Mouse (Mus musculus): Measurements from ENCODE around the gene Sgip1.
A peak's percentile ranks its signal among the peaks of the same experiment; 100 is the strongest.

Gene Sgip1

DNA sequence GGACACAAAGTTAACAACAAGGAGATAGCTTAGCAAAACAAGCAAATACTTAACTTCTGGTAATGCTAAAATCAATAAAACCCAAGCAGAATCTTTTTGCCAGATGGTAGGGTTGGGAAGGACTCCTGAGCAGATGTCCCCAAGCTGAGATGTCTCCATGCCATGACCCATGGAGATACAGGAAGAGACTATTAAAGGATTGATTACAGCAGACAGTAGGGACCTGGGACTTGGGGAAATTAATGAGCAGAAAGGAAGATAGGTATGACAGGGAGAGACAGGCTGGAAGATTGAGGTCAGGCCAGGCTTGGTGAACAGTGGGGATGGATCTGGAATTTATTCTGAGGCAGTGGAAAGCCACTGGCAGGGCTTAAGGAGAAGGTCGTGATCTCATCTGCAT, 33.5 kb downstream of the Sgip1 start:
- no peak for DNase-seq (ENCODE audit: low spot score in 2 of 2)

GRCm38 (mm10) chr4:102775596-102776270, 34.6 kb downstream of the Sgip1 start:
- no peak for DNase-seq (ENCODE audit: low spot score in 2 of 2)

GRCm38 (mm10) chr4:102779902-102780301, 38.8 kb downstream of the Sgip1 start:
- no peak for DNase-seq (ENCODE audit: low spot score in 2 of 2)

DNA sequence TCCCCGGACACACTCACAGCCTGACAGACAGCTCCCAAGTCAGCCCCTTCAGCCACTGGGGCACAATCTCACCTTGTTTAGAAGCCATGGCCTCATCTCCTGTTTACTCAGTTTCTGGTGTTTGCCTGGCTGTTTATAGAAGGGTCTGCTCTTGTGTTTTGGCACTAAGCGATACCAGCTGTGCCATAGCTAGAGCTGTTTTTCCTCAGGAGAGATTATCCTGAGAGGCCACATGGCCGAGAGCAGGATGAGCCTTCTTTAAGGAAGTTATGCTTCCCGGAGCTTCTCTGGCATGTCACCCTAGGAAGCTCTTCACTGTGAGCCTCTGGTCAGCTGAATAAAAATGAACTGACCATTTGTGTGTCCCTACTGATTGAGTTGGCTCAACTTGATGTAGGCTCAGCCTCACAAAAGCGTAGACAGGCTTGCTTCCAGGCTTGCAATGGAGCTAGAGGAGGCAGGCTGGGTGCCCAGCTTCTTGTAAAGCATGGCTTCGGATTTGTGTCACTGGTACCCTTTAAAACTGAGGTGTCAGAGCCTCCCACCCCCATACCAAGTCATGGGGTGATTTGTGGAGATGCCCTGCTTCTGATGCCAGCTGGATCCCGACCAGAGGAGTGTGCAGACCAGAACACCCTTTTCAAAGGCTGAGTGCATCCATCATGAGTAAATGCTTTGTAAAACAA, 42.1 kb downstream of the Sgip1 start:
- DNase-seq (ENCODE audit: low spot score in 2 of 2) = no peak

- no peak for DNase-seq (ENCODE audit: low spot score in 2 of 2)
These were observed 44.1 kb downstream of the Sgip1 start for GRCm38 (mm10) chr4:102785158-102785557.

GRCm38 (mm10) chr4:102792100-102792790, 51.1 kb downstream of the Sgip1 start:
- peak in 1 of 2 experiments; percentile 3 for DNase-seq (ENCODE audit: low spot score in 2 of 2)

DNA sequence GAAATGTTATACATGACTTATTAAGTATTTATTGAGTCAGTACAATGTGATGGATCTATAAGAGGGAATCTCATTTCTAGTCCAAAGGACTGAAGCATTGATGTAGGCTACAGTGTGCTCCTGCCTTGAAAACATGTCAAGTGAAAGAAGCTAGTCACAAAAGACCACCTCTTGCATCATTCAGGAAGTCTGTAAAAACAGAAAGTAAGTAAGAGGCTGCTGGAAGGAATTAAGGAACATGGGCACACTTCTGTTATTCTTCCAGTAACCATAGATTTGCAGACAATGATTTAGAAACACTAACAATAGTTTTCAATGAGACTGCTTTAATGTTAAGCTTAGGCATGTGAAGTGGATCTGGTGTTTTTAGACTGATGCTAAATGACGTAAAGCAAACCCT, 60.4 kb downstream of the Sgip1 start:
- DNase-seq (ENCODE audit: low spot score in 2 of 2) = no peak

DNA sequence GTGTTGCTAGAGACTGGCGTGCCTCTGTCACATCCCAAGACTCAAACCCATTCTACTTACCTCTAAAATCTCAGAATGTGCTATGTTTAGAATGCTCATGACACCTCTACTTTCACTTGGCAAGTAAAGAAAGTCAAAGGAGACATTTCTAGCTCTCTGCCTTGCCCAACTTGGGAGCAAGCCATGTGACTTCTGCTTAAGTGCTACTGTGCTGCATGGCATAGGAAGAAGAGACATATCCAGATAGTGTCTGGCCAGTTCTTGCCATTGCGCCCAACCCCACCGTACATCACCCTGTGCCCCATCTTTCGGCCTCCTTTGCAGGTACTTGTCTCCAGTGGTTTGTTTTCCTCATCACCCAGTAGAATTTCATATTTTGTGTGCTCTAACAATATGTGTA, 60.8 kb downstream of the Sgip1 start:
- no peak for DNase-seq (ENCODE audit: low spot score in 2 of 2)

- DNase-seq (ENCODE audit: low spot score in 2 of 2) = no peak
These were observed 63.5 kb downstream of the Sgip1 start for GRCm38 (mm10) chr4:102804611-102805010.

DNA sequence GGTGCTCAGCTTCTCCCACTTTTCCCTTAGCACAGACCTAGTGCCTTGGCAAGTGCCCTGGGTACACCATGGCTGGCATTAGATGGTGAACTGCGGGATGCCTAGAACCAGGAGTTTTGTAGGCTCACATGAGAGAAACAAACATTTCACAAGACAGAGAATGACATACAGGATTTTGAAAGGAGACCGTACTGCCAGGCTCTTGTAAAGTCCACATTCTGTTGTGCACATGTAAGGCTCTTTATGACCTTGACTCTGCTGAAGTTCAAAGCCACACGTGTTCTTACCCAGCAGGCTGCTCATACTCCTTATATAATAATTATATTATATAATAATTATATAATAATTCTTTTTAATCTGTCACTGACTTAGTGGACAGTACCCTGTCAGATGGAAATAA, 65.9 kb downstream of the Sgip1 start:
- no peak for DNase-seq (ENCODE audit: low spot score in 2 of 2)

GRCm38 (mm10) chr4:102808258-102808657, 67.2 kb downstream of the Sgip1 start:
- no peak for DNase-seq (ENCODE audit: low spot score in 2 of 2)

DNA sequence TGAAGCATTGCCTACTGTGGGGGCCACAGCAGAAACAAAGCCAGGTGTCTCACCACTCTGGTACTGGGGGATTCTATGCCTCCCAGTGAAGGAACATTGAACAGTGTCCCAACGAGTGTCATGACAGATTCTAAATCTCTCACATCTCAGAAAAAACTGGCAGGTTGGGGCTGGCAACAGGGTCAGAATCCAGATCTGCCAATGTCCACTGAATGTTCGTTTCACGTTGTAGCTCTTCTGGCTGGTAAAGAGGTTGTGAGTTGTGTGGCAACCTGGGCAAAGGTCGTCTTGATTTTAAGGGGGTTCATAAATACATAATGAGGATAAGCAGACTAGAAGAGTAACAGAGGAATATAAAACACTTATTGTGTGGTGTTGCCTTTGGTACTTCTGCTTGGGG, 68.2 kb downstream of the Sgip1 start:
- no peak for DNase-seq (ENCODE audit: low spot score in 2 of 2)

DNA sequence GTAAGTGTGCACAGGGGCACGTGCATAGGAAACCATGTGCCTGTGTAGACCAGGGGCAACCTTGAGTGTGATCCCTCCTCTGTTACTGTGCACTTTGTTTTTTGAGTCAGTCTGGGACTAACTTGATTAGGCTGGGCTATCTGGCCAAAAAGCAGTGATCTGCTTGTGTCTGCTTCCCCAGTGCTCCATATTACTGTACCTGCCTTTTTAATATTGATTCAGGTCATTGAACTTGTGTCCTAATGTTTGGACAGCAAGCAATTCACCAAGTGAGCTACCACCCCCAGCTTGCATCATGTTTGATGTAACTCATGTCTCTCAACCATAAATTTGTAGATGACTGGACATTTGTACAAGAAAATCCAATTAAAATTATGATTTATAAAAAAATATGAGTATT, 69.2 kb downstream of the Sgip1 start:
- no peak for DNase-seq (ENCODE audit: low spot score in 2 of 2)

DNA sequence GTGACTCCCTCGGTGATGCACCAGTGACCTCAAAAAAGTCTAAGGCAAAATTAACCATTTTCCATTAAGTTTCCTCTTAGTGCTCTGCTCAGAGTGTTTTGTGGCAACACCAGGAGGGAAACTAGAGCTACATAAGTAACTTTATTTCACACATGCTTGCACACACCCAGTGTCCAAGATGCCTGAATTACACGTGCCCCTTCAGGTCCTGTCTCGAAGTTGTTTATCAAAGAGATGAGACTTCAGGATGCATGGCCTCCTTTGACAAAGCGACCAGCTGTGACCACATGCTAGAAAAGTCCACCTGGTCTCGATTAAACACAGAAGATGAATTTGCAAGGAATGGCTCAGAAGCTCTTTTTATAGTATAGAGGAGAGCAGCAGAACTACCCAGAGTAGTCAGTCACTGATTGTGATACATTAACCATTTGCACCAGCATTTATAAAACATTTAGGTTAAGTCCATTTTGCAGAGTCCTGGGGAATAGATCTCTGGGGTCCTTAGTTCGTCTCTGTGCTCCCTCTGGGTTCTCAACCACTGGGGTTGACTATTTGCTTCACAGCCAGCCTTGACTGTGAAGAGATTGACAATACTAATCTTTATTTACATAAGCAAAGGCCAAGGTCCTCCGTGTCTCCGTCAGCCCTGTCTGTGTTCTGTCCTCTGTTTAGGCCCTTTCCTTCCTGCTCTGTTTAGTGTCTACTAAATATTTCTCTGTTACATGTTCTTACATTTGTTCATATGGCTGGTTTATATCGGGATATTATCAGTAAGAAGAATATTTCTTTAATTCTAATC, 70.1 kb downstream of the Sgip1 start:
- no peak for DNase-seq (ENCODE audit: low spot score in 2 of 2)

GRCm38 (mm10) chr4:102813346-102813745, 72.2 kb downstream of the Sgip1 start:
- DNase-seq (ENCODE audit: low spot score in 2 of 2) = no peak

DNA sequence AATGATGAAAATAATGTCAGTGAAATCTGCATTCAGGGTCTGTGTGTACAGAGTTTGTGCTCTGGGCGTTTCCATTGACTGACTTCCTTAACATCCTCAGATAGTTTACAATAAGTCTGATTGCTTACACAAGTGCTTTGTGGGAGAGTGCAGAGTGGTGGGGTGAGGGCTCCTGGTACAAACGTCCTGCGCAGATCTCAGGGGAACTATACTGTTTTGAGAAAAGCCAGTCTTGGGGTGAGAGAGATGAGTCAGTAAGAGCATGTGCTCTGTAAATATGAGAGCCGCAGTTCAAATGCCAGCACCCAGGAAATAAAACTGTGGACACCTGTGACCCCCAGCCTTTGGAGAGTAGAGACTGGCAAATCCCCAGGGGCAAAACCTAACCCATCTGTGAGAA, 80.7 kb downstream of the Sgip1 start:
- DNase-seq (ENCODE audit: low spot score in 2 of 2) = no peak

DNA sequence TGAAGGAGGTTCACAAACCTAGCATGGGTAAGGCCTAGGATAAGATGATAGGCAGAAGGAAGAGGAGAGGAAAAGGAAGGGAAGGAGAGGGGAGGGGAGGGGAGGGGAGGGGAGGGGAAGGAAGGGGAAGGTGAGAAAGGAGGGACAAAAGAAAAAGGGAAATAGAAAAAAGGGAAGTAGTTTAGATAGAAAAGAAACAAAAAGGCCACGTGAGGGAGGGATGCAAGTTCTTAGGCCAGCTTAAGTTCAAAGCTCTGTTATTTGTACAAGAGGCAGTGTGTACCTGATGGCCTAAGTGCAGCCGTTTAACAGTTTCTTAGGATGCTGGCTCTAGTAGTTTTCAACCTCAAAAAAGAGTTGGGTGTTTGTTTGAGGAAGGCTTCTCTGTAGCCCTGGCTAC, 83.4 kb downstream of the Sgip1 start:
- DNase-seq (ENCODE audit: low spot score in 2 of 2) = no peak

DNA sequence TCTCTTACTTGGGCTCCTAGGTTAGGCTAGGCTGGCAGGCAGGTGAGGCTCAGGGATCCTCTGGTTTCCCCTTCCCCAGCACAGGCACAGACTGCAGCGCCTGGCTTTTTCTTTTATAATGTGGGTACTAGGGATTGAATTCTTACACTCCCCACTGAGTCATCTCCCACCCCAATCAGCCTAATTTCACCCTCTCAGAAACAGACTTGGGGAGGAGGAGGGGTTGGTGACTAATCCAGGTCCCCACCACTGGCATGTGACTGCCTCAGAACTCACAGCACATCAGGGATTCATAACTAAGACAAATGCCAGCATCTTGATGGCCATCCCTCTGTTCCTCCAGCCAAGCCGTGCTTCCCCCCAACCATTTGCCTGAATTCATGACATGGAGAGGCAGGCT, 85.1 kb downstream of the Sgip1 start:
- DNase-seq (ENCODE audit: low spot score in 2 of 2) = no peak

GRCm38 (mm10) chr4:102828518-102828917, 87.4 kb downstream of the Sgip1 start:
- DNase-seq (ENCODE audit: low spot score in 2 of 2) = no peak

DNA sequence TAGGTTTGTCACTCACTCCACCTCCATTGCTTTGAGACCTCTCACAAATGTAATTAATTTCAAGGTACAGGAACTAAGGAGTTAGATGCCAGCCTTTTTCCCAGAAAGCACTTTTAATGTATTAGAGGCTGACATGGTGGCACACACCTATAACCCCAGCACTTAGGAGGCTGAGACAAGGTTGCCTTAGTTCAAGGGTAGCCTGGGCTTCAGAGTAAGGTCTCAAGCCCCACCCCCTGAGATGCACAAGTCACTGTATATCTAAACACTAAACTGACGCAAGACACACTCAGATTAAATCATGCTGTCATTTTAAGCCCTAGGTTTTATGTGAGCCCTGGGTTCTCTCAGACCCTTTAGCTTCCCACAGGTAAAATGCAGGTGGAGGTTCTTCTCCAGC, 92.1 kb downstream of the Sgip1 start:
- DNase-seq (ENCODE audit: low spot score in 2 of 2) = no peak

GRCm38 (mm10) chr4:102833726-102834125, 92.6 kb downstream of the Sgip1 start:
- no peak for DNase-seq (ENCODE audit: low spot score in 2 of 2)

GRCm38 (mm10) chr4:102834710-102835109, 93.6 kb downstream of the Sgip1 start:
- no peak for DNase-seq (ENCODE audit: low spot score in 2 of 2)
